Mouse (Mus musculus) liver, embryonic 18 days (tissue): ENCODE data around the gene Slc35g2. TPM values are rescaled to one million over a fixed set of nuclear protein-coding genes. Genes with fewer than 3 reads are reported as not detected.

Experiments used
- polyA plus RNA-seq: library from polyadenylated mRNA; depleted of rRNA; stranded (reverse); fragments of >200 nt; gene quantifications from 2 replicates; pipeline ENCODE4 v1.2.3, GENCODE M21; 2012; rRNA removed

Slc35g2 gene
- 0.63 and 1.1 TPM in 2 replicates for polyA plus RNA-seq

GRCm38 (mm10) chr9:100570626-100571233 is at the start of gene Slc35g2:
TSS of gene Slc35g2 (minus strand) at chr9:100571090.

GRCm38 (mm10) chr9:100597546-100597945 is 26.7 kb upstream of the Slc35g2 start, which contains the start of gene Stag1:
TSS of gene Stag1 (plus strand) at chr9:100597798.

GRCm38 (mm10) chr9:100545715-100546593 is 24.9 kb downstream of the Slc35g2 start, which contains the start of gene Nck1:
TSS of gene Nck1 (minus strand) at chr9:100546134.

Other genes with a start within 250 kb of the Slc35g2 start
- 0.62 and 0.75 TPM in 2 replicates for gene Il20rb, start 84.3 kb downstream of the Slc35g2 start, polyA plus RNA-seq
- gene Nck1, start 25.0 kb downstream of the Slc35g2 start, polyA plus RNA-seq: 18.7 and 19.3 TPM in 2 replicates
- 6.8 and 8.0 TPM in 2 replicates for gene Stag1, start 26.7 kb upstream of the Slc35g2 start, polyA plus RNA-seq